Mouse (Mus musculus) right cerebral cortex, postnatal 10 days (tissue): ENCODE measurements around the gene 4933428G20Rik.

Experiments
- DNase-seq, 2 experiments: peaks; one replicate each; pipeline ENCODE4 v3.0.0; 2021; ENCODE audit warnings: low spot score in 2 of 2

4933428G20Rik gene

DNA sequence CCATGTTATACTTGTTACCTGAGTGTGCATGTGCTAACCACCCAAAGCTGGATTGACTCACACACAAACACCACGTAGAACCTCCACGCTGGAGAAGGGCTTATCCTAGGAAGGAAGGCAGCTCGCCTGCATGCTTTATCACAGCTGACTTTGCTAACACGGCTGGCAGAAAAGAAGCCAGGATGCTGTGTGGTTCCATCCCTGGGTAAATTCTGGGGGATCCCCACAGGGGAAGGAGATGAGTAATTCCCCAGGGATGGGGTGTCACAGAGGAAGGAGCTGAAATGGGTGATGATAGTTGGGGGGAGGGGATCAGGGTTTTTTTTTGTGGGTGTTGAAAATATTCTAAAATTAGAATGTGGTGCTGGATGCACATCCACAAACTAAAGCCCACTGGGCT lies 5.6 kb upstream of the 4933428G20Rik start:
- no peak for DNase-seq

DNA sequence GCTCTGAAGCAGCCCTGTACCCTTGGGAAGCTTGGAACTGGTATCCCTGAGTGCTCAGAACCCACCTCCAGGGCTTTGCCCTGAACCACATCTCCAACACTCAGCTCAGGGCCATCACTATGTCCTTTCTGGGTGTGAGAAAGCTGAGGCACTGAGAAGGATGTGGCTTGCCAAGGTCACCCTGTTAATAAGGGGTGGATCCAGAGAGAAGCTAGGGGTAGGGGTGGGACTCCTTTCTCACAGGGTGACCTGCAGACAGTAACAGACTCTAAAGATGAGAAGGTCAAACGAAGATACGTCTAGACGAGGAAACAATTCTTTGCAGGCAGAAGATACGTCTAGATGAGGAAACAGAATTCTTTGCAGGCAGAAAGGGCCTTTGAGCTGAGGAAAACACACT lies 2.7 kb upstream of the 4933428G20Rik start:
- no peak for DNase-seq

DNA sequence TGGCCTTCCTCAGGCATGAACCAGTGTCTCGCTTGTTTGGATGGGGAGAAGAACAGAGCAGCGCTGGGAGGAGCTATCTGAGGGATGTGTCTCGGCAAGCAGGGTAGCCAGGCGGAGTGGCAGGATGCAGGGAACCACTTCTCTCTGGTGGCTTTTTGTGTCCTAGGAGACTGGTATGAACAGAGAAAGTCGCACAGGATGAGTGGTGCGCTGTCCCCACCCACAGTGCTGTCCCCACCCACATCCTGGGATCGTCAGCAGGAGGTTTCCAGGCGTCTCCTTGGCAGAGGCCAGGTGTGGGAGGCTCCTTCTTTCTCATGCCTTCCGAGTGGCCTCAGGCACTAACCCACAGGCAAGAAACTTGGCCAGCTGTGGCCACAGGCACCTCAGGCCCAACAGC lies 2.2 kb upstream of the 4933428G20Rik start:
- DNase-seq = no peak

DNA sequence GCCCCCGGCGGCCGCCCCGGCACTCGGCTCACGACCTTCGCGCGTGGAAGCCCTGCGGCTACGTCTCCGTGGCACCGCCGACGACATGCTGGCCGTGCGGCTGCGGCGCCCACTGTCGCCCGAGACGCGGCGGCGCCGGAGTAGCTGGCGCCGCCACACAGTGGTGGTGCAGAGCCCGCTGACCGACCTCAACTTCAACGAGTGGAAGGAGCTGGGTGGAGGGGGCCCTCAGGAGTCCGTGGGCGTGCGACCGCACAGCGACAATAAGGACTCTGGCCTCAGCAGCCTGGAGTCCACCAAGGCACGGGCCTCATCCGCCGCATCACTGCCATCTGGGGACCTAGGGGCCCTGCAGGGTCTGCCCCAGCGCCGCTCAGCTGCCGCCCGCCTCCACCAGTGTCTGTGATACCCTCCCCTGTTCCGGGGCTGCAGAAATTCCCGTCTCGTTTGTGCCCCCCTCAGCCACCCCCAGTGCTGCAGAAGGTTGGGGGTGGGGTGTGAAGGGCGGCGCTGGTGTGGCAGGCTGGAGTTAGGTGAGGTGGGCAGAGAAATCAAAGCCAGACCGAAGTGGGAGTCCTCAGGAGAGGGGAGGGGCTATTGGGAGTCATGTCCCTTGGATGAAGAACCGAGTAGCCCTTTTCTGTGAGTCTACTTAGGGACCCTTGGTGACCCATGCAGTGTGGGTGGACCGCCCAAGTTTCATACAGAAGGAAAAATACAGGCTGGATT lies 744 bp upstream of the 4933428G20Rik start:
- no peak for DNase-seq

DNA sequence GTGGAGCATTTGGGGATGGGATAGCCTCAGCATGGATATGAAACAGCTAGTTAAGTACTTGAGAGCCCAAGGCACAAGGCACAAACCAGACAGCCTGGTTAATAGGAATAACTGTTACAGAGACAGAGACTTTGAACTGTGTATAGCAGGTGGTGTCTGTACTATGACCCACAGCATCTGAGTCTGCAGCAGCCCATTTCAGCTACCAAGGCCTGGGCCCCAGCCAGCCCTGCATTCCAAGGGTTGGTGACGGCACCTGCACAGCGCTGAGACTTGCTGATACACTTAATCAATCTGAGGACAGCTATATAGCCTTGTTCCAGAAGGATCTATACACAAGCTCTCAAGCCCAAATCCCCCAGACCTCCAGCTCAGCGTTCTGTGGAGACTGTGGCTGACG lies 2.6 kb downstream of the 4933428G20Rik start:
- DNase-seq = no peak

DNA sequence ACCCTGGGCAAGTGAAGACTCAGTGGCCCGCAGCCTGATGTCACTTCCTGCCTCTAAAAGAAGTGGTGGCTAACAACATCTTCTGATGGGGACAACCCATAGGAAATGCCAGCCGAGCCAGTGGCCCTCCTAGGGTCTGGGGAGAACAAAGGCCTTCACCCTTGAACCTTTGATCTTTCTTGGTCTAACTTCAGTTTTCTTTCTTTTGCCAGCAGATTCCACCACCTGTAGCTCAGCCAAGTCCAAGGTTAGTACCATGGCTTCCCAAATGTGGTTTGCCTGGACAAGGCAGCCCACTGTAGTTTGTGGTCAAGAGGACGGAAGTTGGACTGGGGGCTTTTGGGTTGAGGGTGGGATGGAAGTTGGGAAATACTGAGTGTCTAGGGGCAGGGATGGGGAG lies 7.3 kb downstream of the 4933428G20Rik start:
- no peak for DNase-seq

DNA sequence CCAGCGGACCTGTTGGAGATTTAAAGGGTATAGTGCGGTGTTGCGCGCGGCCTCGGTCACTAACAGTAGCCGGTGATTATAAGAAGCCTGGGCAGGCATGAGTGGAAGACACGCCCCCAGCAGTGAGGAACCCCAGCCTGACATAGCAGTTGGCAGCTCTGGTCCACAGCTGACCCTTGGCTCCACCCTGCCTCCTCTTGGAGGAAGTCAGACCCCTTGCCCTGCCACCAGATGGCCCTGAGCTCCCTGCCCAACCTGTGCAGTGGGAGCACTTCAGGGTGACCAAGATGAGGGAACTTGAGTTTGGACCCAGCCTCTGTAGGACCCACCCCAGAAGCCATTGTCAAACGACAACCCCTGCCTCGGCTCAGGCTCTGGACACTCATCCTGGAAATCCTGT lies 8.5 kb downstream of the 4933428G20Rik start:
- no peak for DNase-seq

DNA sequence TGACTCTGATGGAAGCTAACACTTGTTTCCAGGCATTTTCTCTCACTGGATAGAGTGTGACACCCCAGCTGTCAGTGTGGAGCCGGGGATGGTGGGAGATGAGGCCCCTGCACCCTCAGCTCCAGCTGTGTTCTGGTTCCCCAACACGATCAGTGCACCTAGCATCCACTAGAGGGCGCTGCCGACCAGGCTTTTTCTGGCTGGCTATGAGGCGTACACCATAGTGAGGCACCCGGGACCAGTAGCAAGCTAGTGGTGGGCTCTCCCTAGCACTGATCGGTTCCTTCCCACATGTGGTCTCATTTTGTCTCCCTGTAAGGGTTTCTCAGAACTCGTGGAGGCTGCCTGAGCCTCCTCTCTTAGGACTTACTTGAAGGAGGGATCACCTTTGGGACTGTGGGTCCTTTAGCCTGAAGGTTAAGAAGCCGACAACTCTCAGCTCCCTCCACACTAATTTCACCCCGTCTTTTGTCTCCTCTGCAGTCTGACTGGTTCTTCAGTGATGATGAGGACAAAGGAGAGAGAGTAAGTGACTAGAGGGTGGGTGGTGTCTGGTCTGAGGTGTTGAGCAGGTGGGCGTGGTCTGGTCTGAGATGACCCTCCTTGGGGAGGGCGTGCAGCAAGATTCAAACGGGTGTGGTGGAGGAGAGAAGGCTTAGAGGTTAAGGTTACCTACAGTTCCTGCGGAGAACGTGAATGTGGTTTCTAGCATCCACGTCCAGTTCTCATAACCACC lies 10.4 kb downstream of the 4933428G20Rik start:
- DNase-seq = peak in 1 of 2 experiments; percentile 84

DNA sequence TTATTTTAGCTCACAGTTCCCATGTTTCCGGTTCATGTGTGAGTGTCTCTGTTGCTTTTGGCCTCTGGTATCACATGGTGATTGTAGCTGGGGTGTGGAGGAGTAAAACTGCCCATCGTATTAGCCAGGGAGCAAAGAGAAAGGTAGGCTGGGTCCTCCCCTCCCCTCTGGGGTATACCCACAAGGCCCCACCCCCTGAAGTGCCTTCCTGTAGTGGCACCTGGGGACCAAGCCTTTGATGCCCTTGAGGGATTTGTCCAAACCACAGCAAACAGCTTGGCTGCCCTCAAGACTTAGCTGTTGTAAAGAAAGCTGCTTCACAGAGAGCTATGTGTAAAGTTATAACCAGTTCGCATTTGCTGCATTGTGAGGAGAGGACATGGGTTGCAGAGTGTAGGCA lies 12.5 kb downstream of the 4933428G20Rik start:
- no peak for DNase-seq

DNA sequence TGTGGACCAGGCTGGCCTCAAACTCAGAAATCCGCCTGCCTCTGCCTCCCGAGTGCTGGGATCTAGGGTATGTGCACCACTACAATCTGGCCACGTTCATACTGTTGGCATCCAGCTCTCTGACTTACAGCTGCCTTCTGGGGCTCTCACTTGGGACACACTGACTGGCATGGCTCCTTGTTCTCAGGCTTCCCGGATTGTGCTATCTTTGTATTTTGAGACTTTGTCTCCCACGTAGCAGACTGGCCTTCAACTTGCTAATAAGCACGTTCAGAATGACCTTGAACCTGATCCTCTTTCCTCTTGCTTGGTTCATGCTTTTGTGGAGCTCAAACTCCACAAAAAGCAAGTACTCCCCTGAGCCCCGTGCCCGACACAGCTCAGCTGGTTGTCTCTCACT lies 14.5 kb downstream of the 4933428G20Rik start:
- DNase-seq = no peak

DNA sequence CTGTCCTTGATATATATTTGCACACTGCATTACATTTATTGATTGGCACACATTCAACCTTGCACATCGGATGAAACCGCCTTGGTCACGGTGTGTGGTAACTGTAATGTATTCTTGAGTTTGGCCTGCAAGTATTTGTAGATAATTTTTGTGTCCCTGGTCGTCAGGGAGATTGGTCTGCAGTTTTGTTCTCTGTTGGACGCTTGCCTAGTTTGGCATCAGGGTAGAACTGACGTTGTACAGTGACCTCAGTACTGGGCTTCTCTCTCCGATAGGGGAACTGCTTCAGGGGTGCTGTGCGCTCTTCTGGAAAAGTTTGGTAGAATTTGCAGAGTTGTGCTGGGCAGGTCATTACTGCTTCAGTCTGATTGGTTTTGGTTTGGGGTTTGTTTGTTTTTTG lies 20.3 kb downstream of the 4933428G20Rik start:
- DNase-seq = no peak

DNA sequence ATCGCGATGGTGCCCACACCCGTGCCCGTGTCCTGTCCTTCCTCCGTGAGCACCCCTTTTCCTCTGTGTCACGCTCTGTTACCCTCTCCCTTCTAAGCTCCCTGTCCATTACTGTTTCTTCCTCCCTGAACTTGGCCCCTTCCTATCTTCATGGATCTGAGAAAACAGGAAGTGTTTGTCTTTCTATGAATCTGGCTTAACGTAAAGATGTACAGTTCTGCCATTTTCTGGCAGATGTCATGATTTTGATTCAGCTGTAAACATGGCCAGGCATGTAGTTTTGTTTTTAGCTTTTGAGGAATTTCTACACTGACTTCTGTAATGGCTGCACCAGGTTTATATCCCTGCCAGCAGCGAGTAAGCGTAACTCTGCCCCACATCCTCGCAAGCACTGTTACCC lies 21.1 kb downstream of the 4933428G20Rik start:
- no peak for DNase-seq

DNA sequence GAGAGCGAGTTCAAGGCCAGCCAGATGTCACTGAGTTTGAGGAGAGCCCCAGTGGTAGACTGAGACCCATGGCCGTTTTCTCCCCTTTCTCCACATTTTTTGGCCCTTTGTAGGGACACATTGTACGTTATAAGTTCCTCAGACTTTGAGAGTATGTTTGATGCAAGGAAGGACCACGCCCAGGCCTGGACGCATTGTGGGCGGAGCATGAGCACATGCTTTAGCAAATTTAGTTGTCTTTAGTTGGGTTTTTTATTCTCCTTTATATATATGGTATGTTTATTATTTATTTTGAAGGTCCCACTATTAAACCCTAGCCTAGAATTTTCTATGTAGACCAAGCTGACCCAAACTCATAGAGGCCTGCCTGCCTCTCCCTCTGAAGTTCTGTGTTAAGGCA lies 21.8 kb downstream of the 4933428G20Rik start:
- DNase-seq = no peak

DNA sequence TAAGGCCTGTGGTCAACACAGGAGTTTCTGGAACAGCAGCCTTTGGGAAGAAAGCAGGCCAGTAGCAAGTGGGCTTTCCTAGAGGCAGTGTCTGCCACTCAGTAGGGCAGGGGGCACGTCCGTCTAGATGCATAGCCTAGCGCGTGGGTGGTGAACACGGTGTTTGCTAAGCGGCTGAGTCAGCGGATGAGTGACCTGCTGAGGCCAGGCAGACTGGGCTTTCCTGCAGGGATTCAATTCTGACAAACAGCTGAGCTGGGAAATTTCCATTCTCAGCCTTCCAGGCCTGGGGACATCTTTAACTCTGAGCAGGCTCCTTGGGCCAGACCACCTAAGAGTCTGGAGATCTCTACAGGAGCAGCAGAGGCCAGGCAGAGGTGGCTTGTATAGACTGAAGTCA lies 22.7 kb downstream of the 4933428G20Rik start:
- no peak for DNase-seq

DNA sequence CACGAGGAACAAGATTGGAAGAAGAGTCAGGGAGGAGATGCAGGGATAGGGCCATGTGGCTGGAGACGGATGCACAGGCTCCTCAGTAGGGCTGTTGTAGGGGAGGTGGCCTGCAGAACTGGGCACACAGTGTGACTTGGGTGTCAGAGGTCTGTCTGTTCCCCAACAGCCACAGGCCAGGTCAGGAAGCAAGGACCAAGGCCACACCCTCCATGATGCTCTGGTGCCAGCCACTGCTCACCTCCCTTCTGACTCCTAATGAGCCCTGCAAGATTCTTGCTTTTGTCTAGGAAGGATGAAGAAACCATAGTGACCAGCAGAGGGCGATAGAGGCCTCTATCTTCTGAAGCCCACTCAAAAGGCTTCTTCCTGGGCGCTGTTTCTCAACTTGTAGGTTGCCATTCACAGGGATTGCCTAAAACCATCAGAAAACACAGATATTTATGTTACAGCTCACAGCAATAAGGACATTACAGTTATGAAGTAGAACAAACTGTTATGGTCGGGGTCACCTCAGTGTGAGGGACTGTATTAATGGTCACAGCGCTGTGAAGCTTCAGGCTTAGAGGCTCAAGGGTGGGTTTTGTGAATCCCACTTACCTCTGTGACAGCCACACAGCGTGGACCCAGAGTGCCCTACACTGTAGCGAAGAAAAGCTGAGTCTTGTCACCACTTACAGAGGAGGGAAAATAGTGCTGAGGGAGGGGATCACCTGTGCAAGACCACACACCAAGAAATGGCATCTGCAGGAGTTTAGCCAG lies 23.6 kb downstream of the 4933428G20Rik start:
- DNase-seq = peak; percentile 79 to 83

DNA sequence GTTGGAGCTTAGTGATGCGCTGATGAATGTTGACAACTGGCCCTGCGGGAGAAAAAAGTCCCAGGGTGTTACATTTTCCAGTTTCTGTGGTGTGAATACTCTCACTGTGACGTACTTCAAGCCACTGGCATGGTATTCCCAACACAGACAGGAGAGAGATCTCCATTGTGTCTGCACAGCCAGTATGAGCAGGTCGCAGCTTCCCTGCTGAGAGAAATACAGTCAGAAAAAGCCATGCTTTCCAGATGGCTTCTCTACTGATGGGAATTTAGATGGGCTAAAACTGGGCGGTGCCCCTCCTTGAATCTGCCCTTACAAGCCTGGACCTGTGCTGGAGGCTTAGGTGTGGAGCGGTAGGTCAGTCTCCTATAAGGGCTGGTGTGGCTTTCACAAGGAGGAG lies 28.9 kb downstream of the 4933428G20Rik start:
- DNase-seq = no peak

DNA sequence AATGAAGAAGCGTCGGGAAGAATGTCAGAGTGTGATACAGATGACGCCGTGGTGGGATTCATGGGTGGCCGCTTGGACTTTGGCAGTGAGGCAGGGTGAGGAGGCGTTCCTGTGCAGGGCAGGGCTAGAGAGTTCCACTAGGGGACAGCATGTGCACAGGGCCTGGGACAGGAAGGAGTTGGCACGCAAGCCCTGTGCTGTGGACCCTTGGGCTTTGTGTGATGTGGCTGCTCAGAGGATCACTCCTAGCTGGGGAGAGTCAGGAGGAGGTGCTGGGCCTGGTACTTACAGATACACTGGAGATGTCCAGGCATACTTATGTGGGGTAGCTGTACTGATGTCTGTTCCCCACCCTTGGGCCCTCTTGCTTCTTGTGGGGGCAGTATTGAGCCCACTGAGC lies 30.3 kb downstream of the 4933428G20Rik start:
- DNase-seq = no peak

DNA sequence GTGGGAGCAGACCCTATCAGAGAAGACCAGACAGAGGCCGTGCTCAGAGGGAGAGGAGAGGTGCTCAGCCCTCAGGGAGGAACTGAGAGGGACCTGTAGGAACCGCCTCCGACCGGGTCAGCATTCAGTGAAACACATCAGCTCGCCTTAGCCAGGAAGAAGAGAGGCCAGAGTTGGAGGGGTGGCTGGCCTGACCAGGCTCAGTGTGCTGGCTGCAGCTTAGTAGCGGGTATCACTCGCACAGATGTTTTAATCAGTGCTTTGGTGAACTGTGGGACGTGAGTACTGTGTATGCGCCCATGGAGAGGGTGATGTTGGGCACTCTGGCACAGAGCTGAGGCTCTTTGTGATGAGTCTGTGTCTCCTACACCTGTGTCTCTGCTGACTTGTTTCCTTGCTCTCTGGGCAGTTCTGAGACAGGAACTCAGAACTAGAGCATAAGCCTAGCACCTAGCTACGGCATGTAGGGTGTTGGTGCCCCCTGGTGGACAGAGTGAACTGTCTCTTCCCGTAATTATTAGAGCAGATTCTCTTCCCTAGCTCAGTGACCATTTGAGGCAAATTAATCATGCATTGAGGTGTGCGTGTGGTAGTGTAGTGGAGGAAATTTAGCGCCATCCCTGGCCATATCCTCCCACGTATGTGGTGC lies 31.4 kb downstream of the 4933428G20Rik start:
- DNase-seq = peak; percentile 80 to 89

DNA sequence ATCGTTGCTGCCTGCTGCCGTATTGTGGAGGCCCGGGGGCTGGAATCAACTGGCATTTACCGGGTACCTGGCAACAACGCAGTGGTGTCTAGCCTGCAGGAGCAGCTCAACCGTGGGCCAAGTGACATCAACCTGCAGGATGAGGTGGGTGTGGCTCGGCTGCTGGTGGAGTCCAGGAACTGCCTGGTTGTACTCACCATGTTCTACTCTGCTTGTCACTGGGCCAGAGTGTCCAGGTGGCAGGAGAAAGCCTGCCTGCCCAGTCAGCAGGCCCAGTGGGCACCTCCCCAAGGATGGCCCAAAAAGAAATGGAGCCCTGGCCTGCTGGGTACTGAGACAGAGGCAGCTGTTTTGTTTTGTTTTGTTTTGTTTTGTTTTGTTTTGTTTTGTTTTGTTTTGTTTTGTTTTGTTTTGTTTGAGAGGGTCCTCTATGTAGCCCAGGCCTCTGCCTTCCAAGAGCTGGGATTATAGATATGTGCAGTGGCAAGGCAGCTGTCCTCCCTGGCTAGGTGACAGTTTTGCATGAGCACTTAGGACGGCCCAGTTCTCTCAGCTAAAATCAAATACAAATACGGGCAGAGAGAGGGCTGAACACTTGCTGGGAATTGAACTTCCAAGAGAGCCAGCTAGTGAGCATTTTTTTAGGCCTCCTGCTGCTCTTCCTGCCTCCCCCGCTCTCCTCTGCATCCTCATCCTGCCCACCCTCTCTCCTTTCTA lies 33.5 kb downstream of the 4933428G20Rik start:
- DNase-seq = no peak

DNA sequence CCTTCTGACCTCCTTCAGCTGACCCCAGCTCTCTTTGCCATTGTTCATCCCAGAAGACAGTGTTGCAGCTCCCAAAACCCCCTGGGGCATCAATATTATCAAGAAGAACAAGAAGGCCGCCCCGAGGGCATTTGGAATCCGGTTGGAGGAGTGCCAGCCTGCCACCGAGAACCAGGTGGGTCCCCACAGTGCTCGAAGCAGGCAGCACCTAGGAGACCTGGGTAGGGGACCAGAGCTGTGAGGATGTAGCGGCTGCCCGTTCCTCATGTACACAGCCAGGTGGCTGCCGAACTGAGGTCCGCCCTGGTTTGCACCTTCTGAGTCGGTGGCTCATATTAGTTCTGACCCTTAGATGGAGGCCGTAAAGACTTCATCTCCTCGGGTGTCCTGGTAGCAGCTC lies 34.2 kb downstream of the 4933428G20Rik start:
- DNase-seq = no peak

DNA sequence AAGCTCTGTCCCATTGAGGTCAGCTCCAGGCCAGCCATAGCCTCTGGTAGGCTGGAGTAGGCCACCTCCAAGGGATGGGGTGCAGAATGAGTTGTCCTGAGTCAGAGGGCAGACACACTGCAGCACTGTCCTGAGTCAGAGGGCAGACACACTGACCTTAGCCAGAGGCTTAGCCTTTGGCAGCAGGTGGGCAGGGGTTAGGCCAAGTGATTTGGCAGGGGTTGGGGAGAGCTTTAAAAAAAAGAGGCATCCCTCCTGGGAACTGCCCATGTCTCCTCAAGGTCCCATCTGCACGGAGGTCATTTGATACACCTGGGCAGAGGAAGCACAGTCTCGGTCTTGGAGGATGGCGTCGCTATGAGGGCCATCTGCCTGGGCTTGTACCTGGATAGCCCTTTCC lies 36.1 kb downstream of the 4933428G20Rik start:
- DNase-seq = no peak

DNA sequence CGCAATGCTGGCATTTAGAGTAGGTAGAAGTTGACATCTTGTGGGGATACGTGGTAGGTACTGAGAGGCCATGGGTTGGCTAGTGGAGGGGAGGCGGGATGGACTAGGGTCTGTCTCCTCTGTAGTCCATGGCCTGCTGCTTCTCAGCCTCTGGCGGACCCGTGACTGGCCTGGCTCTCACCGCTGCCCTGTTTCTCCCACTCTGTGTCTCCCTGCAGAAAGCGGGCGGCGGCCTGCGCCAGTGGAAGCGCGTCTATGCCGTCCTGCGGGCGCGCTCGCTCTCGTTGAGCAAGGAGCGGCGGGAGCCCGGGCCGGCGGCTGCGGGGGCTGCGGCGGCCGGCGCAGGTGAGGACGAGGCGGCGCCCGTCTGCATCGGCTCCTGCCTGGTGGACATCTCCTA lies 37.0 kb downstream of the 4933428G20Rik start:
- no peak for DNase-seq
